Mouse (Mus musculus): ENCODE measurements at regions not wholly inside any gene's neighbourhood (a gene's known extent, or its start where the extent isn't known, plus 50 kb on each side); places are given as distances from the start of the nearest gene placed in this dataset.

GRCm38 (mm10) chr8:8037929-8038328 is 623.1 kb downstream of the Efnb2 start:
- no peak for DNase-seq

GRCm38 (mm10) chr8:8011151-8011550 is 649.9 kb downstream of the Efnb2 start:
- DNase-seq, result no peak

DNA sequence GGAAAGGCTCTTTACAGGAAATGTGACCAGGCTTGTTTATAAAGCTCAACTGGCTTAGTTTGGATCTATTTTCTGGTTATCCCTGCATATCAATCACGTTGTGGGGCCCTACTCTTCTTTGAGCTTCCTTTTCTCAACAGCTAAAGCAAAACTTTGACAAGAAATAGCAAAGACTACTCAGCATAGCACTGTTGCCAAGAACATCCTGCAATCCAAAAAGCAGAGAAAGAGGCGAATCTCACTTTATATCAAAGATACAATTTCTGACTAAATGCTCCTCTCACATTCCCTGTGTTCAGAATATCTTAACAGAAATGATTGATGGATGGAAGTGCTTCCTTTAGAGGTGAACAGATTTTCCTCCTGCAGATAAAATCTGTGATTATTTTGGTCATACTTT is 666.1 kb downstream of the Efnb2 start:
- no peak for DNase-seq

- DNase-seq, result no peak
Observed at GRCm38 (mm10) chr8:7988820-7989219, 672.2 kb downstream of the Efnb2 start.

GRCm38 (mm10) chr8:7977020-7977419 is 684.0 kb downstream of the Efnb2 start:
- DNase-seq, result no peak

GRCm38 (mm10) chr8:7973791-7974190 is 687.3 kb downstream of the Efnb2 start:
- DNase-seq, result no peak

GRCm38 (mm10) chr8:7964276-7964675 is 696.8 kb downstream of the Efnb2 start:
- DNase-seq, result no peak

DNA sequence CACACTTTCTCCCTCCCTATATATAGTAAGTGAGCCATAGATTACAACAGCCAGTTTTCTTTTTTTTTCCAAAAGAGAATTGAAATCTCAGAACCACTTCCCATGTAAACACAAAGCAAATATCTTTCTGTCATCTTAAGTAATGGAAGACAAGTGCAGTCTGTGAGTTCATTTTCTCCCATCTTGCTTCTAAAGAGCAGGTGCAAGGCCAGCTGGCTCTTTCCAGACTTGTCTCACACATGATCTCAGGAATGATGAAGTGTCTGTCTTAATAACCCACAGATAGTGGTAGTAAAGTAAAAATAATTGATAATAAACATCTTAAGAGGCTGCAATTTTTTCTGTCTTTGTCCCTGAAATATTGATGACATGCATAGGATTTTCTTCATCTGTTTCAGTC is 704.3 kb downstream of the Efnb2 start:
- no peak for DNase-seq

DNA sequence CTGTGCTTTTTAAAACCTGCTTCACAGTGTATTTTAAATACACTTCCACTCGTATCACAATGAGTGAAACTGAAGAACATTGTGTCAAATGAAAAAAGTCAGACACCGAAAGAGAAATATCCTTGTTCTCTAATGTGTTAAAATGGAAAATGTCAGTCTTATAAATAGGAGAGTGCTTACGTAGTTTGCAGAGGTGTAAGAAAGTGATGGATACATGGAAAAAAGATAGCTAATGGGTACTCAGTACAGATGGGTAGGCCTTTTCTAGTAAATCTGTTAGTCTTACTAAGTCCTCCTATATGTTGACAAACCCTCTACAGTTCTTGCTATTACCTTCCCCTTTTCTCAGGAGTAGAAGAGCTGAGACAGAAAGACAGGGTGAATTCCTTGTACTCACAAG is 706.2 kb downstream of the Efnb2 start:
- DNase-seq, result no peak

DNA sequence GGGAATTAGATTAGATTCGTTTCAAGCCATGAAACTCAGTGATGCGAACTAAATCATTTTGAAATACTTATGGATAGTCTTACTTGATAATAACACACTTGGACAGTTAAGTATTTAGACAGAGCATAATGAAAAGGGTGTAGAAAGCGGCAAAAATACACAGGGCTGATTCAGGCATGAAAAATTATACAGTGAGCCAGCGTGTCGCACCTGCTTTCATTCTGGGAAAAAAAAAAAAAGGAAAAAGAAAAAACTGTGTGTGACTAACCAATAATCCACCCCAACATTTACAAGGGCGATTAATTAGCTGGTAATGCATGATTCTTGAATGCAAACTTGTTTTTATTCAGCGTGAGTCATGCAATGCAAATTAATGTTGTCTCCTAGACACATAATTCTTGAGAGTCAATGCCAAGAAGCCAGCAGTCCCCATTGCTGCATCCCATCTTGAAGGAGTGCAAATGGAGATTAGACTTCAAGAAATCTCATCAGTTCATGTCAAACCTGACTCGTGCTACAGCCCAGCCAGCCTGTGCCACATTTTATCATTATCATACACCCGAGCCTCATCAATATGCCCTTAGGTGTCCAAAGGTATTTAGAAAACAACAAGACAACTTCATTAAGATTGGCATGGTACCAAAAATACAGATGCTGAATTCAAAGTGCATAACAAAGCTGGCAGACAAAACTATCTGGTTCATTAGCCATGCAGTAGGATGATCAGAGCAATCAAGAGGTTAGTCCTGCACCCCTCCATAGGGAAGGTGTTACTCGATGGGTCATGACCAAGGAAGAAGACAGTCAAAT is 714.9 kb downstream of the Efnb2 start:
- DNase-seq, result no peak

DNA sequence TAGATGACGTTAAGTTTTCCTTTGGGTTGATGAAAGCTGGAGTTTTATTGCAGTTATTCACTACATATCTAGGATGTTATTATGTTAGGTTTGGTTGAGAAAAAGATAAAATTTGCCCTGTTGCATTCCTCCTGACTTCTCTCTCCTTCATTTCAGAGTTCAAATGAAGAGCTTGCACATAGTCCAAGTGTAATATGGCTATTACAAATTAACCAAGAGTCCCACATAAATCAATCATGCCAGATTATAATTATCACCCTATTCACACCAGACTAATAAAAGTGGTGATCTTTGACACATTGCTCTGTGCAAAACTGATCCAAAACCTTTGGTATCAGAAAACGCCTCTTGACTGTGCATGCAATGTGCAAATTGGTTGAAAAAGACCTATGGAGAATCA is 724.4 kb downstream of the Efnb2 start:
- no peak for DNase-seq

DNA sequence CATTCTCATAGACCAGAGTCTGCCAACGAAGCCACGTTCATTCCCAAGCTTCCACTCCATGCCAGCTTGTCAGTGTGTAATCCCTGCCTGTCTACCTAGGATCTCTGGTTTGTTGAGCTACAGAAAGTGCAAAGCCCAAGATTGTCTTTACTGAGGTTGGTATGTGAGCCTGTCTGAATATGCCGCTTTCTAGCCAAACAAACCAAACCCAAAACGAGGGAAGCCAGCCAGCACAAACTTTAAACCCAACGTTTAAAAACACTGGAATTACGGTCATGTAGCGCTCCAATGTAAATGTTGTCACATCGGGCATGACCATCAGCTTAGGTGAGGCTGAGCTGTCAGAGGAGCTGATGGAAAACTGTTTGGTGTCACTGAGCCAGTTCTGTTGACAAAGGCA is 741.6 kb downstream of the Efnb2 start:
- no peak for DNase-seq

GRCm38 (mm10) chr8:7894338-7894737 is 766.7 kb downstream of the Efnb2 start:
- no peak for DNase-seq

DNA sequence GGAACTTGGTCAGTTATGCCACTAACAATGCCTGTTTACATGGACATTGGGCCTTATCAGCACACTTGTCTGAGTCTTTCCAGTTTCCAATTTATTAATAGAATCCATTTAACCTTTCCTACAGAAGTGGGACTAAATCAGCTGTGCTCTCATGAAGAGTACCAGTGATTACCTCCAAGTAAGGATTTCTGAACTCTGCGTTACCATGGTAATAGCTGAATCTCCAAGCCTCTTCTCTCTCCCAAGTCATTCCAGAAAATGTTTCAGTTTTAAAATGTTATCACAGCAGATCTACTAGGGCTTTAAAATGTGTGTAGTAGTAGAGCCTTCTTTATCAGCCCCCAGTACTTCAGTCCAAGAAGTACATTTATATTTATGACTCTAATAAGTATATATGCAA is 807.9 kb downstream of the Efnb2 start:
- no peak for DNase-seq

DNA sequence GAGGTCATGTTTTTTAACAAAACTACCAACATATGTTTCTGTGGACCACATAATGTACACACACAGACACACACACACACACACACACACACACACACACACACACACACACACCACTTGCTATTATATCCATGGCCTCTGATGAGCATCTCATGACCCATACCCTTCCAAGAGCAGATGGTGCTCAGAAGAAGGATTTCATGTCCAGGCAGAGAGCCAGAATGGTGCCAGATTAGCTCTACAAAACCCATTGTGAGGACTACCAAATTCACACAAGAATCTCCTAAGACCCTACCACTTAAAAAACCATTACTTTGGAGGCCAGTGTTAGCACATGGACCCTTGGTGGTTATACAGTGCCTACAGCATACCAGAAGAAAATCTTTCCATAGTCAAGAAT is 810.5 kb downstream of the Efnb2 start:
- DNase-seq, result no peak

- DNase-seq, result no peak
Observed at GRCm38 (mm10) chr8:7831948-7832347, 829.1 kb downstream of the Efnb2 start.

DNA sequence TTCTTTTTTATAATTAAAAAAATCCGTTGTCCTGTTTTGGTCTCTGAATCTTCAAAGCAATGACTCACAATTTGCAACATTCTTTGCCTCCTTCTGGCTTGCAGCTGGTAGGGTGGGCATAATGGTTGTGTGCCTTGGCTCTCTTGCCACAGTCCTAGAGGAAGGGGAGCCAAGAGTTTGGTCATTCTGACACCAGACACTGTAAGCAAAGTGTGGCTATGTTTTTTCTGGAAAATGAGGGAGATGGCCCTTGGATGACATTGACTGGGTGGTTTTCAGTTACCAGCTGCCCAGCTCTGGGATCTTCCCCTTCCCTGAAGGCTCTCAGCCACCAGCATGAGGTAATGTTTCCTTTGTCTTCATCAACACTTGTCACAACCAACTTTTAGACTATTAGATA is 833.2 kb downstream of the Efnb2 start:
- DNase-seq, result no peak

- DNase-seq, result no peak
Observed at GRCm38 (mm10) chr8:7808395-7808794, 852.6 kb downstream of the Efnb2 start.

- no peak for DNase-seq
Observed at GRCm38 (mm10) chr8:7799221-7799620, 861.8 kb downstream of the Efnb2 start.

GRCm38 (mm10) chr8:7796156-7796555 is 864.9 kb downstream of the Efnb2 start:
- no peak for DNase-seq

- DNase-seq, result no peak
Observed at GRCm38 (mm10) chr8:7763820-7764219, 897.2 kb downstream of the Efnb2 start.

- no peak for DNase-seq
Observed at GRCm38 (mm10) chr8:7760987-7761386, 900.1 kb downstream of the Efnb2 start.

- no peak for DNase-seq
Observed at GRCm38 (mm10) chr8:7732726-7733125, 928.3 kb downstream of the Efnb2 start.

DNA sequence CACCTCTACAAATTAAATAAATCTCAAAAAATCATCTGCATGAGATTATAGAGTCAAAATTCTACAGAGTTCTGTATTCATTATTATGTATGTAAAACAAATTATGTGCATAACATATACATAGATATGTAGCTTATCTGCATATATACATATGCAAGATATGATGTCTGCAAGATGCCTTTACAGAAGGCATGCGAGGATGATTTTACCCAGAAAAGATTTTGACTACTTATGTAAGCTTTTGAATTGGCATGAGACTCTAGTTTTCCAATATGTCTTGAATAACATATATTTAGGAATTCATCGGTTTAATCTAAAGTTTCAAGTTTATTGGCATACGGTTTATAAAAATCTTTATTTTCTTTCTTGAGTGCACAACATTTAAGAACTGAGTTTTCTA is 939.2 kb downstream of the Efnb2 start:
- no peak for DNase-seq

Measured in kidney, adult 18-20 months (tissue).